Mouse (Mus musculus) testis, adult 2 months (tissue): ENCODE results near the gene Slc22a4. TPM values are rescaled to one million over a fixed set of nuclear protein-coding genes. Genes with fewer than 3 reads are reported as not detected.
"Not testable (repeated sequence)": the region's sequence is repeated elsewhere in the genome, so short reads cannot be mapped to it uniquely, and the experiment has no call there.

Experiments used
- H3K27ac ChIP-seq: fragments of 200-500 bp; 2 replicates; pipeline ENCODE4 v1.5.1; 2012; ENCODE audit warnings: low read depth, low read length; ENCODE audit not compliant: control insufficient read depth, insufficient read depth
- H3K27me3 ChIP-seq: fragments of 200-500 bp; 2 replicates; pipeline ENCODE4 v1.6.1; 2012; ENCODE audit warnings: mild to moderate bottlenecking, low read length, moderate library complexity; ENCODE audit not compliant: control insufficient read depth, insufficient read depth
- H3K36me3 ChIP-seq: fragments of 200-500 bp; 2 replicates; pipeline ENCODE4 v1.6.1; 2012; ENCODE audit warnings: mild to moderate bottlenecking, low read length; ENCODE audit not compliant: control insufficient read depth, insufficient read depth
- H3K4me1 ChIP-seq: fragments of 200-500 bp; 2 replicates; pipeline ENCODE4 v1.6.1; 2012; ENCODE audit warnings: low read length; ENCODE audit not compliant: control insufficient read depth, insufficient read depth
- H3K4me3 ChIP-seq: fragments of 200-500 bp; 2 replicates; pipeline ENCODE4 v1.5.1; 2012; ENCODE audit warnings: low read depth, mild to moderate bottlenecking, low read length, moderate library complexity, mixed read lengths; ENCODE audit not compliant: control insufficient read depth
- CTCF ChIP-seq: fragments of 200-500 bp; IDR thresholded peaks from 2 replicates; pipeline ENCODE4 v1.5.1; 2012; ENCODE audit warnings: low read depth, mild to moderate bottlenecking, inconsistent platforms, low read length, moderate library complexity; ENCODE audit not compliant: control insufficient read depth, insufficient read depth, insufficient replicate concordance
- POLR2A ChIP-seq: fragments of 200-500 bp; IDR thresholded peaks from 2 replicates; pipeline ENCODE4 v1.6.1; 2012; ENCODE audit warnings: low read depth, mild to moderate bottlenecking, inconsistent platforms, low read length, moderate library complexity; ENCODE audit not compliant: control insufficient read depth
- polyA plus RNA-seq: library from polyadenylated mRNA; depleted of rRNA; stranded (reverse); fragments of >200 nt; gene quantifications from 2 replicates; pipeline ENCODE4 v1.2.3, GENCODE M21; 2012

Slc22a4 gene
- polyA plus RNA-seq, 1 experiment = 0.57 TPM

DNA sequence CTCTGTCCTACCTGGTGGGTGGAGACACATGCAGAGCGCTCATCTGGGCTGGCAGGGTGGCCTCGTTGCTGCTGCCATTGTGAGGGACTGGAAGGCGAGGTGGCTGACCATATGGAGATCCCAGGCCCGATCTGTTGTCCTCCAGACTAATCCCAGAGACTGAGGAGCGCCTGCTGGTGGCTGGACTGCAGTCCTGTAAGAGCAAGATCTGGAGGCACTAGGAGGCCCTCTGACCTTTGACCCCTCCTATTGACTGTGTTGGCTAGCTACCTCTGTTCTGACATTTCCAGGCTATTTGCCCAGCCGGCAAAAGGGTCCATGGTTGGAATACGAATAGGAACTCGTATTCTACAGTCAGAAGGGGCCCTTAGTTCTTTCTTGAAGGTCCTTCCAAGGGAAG lies 28.2 kb upstream of the Slc22a4 start:
- Histone ChIP-seq H3K27me3 (no peaks in the 10 kb centered on the region), H3K36me3 (no peaks in the 10 kb centered on the region), H3K4me1 (no peaks in the 10 kb centered on the region; the same call in 1 of the 2 replicates), H3K4me3 (no peak overlapping the region), H3K27ac (no peak overlapping the region)
- TF ChIP-seq CTCF (no peak), POLR2A (no peak)

DNA sequence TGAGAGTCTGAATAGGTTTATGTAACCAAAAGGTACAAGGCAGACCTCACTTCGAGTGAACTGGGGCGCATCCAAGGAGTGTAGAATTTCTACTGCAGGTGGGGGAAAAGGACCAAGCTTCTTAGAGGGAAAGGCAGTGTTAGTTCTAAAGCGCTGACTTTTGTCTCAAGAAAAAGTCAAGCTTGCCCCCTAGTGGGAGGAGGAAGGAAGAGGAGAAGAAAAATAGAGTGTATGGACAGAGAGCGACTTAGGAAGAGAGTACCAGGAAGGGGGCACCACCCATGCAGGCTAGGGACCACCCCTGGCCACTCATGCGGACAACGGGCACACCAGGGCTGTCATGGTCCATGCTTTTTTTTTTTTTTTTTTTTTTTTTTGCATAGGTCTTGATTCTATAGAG lies 26.4 kb upstream of the Slc22a4 start:
- Histone ChIP-seq H3K4me1 (no peaks in the 10 kb centered on the region), H3K36me3 (no peaks in the 10 kb centered on the region), H3K27ac (no peak overlapping the region), H3K4me3 (no peak overlapping the region), H3K27me3 (no peaks in the 10 kb centered on the region)
- no peak for TF ChIP-seq CTCF

DNA sequence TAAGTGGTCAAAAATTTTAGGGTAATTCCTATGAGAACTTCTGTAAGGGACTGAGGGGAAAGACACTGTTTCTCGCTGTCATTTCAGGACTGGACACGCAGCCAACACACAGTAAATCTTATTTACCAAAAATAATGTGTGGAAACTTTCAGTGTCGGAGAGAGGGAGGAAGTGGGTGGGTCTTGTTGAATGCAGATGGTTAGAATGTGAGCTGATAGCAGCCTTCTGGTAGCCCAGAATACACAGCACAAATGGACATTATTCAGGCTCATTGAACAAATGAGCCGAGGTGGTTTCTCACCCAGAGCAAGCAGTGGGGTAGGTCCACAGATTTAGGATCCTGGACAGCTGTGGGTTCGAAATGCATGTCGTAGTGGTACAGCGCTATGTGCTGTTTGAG lies 25.2 kb upstream of the Slc22a4 start:
- Histone ChIP-seq H3K4me1 (no peaks in the 10 kb centered on the region), H3K36me3 (no peaks in the 10 kb centered on the region), H3K27me3 (no peaks in the 10 kb centered on the region), H3K4me3 (no peak overlapping the region), H3K27ac (no peak overlapping the region)
- TF ChIP-seq POLR2A = no peak
- no peak for TF ChIP-seq CTCF

DNA sequence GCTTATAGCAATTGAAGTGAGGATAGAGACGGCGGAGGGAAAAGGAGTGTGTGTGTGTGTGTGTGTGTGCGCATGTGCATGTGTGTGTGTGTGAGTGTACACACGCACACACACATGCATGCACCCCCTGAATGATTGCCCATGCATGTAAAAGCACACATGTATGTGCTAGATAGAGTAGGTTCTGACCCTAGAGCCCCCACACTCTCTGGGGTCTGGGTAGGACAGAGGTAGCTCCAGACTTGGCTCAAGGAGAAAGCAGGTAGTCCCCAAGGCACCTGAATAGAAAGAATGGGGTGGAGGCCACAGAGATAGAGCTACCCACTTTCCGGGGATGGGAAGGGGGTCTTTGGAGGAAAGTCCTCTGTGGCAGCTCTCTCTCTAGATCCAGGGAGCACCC lies 24.2 kb upstream of the Slc22a4 start:
- H3K36me3 ChIP-seq = no peaks in the 10 kb centered on the region

DNA sequence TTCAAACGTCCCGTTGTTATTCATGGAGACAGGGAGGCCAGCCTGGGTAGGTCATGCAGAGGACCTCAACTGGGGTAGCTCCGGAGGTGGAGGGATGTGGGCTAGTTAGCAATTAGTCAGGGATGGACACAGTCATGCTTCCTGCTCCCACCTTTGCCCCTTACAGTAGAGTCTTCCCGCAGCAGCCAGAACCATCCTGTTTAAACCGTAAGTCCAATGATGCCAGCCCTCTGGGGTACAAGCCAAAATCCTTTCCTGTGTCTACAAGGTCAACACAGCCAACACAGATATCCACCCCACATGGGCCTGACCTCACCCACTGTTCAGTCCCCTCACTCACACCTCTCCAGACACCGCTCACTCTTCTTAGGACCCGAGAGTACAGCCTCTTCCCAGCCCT lies 23.3 kb upstream of the Slc22a4 start:
- Histone ChIP-seq H3K27ac (no peak overlapping the region), H3K4me1 (no peaks in the 10 kb centered on the region), H3K27me3 (no peaks in the 10 kb centered on the region), H3K36me3 (no peaks in the 10 kb centered on the region), H3K4me3 (no peak overlapping the region)
- TF ChIP-seq CTCF (no peak), POLR2A (no peak)

More for the DNA sequence above, 24.2 kb upstream of the Slc22a4 start:
- no peak overlapping the region for H3K27ac ChIP-seq
- no peaks in the 10 kb centered on the region for H3K4me1 ChIP-seq
- H3K4me3 ChIP-seq = no peak overlapping the region
- TF ChIP-seq CTCF (no peak), POLR2A (no peak)
- H3K27me3 ChIP-seq = no peaks in the 10 kb centered on the region

DNA sequence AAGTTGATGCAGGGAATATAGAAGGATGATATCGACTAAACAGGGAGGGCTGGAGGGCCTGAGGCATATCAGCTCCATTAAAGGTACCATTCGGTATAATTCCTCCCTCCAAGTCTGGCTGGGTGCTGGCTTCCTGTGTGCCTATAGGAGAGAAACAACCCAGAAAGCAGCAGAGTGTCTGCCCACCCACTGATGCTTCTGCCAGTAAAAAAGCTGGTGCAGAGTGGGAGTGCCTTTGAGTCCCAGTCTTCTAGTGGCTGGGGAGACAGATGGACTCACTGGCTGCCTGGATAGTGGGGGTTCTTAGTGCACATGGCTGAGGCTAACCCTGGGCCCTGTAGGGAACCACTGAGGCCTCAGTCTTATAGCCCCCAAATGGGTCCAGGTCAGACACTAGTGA lies 22.3 kb upstream of the Slc22a4 start:
- H3K27me3 ChIP-seq = no peaks in the 10 kb centered on the region
- no peak overlapping the region for H3K4me3 ChIP-seq
- TF ChIP-seq CTCF (no peak), POLR2A (no peak)
- H3K27ac ChIP-seq = no peak overlapping the region
- H3K4me1 ChIP-seq = no peaks in the 10 kb centered on the region
- no peaks in the 10 kb centered on the region for H3K36me3 ChIP-seq

DNA sequence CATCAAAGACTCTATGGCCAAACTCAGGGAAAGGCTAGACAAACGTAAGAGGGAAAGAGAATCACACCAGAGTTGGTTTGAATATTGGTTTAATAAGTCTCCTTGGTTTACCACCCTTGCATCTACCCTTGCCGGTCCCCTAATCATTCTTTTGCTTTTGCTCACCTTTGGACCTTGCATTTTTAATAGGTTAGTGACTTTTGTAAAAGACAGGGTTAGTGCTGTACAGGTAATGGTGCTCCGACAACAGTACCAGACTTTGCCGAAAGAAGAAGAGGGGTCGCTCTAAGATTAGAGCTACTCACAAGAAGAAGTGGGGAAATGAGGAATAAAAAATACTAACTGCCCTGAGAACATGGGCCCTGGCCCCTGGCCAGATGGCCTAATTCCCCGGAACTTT lies 12.8 kb upstream of the Slc22a4 start:
- no peak overlapping the region for H3K4me3 ChIP-seq
- no peaks in the 10 kb centered on the region for H3K36me3 ChIP-seq
- no peak overlapping the region for H3K27ac ChIP-seq
- TF ChIP-seq POLR2A = no peak
- TF ChIP-seq CTCF = no peak
- H3K4me1 ChIP-seq = no peaks in the 10 kb centered on the region
- H3K27me3 ChIP-seq = no peaks in the 10 kb centered on the region

DNA sequence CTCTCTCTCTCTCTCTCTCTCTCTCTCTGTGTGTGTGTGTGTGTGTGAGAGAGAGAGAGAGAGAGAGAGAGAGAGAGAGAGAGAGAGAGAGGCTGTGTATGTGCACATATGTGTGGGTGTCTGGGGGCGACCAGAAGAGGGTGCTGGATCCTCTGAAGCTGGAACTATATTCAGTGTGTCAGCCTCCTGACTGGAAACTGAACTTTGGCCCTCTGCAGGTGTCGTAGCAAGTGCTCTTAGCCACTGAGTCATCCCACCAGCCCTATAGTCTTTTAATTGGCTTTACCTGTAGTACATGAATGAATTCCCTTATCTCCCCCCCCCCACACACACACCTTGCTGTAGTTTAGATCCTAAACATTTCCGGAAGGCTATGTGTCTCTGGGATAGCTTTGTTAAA lies 5.0 kb upstream of the Slc22a4 start:
- H3K36me3 ChIP-seq, H3K4me1 ChIP-seq, H3K27ac ChIP-seq, H3K4me3 ChIP-seq, H3K27me3 ChIP-seq: not testable (repeated sequence)

DNA sequence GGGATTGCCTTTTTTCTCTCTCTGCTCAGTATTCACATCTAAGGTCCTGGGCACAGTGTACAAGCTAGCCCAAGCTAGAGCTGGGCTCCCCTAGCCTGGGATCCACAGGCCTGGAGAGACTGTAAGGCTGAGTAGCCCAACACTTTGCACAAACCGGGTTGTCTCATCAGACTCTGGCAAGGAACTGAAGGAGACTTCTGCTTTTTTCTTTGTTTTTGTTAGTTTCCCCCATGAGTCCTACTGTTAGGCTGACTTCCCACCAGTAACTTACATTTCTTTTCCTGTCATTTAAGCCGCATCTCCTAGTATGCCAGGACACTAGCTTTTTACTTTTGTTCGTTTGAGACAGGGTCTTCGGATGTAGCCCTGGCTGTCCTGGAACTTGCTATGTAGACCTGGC lies 1.1 kb upstream of the Slc22a4 start:
- Histone ChIP-seq H3K27me3 (no peaks in the 10 kb centered on the region), H3K4me1 (peaks cover 11% of the 10 kb centered on the region), H3K4me3 (no peak overlapping the region), H3K27ac (no peak overlapping the region), H3K36me3 (no peaks in the 10 kb centered on the region)
- TF ChIP-seq POLR2A = no peak
- no peak for TF ChIP-seq CTCF
